Mouse (Mus musculus) brown adipose tissue, adult 24 weeks (tissue): ENCODE measurements at regions not wholly inside any gene's neighbourhood (a gene's known extent, or its start where the extent isn't known, plus 50 kb on each side); places are given as distances from the start of the nearest gene placed in this dataset.
A peak's percentile ranks its signal among the peaks of the same experiment; 100 is the strongest.

Experiments used
- H3K27ac ChIP-seq: fragments of 200-500 bp; replicated peaks from 2 replicates; pipeline ENCODE4 v1.5.1; 2012; ENCODE audit warnings: low read depth, mild to moderate bottlenecking, low read length
- H3K4me1 ChIP-seq: fragments of 200-500 bp; 2 replicates; pipeline ENCODE4 v1.6.1; 2012; ENCODE audit warnings: low read length, mixed read lengths; ENCODE audit not compliant: control insufficient read depth, insufficient read depth, insufficient read length
- H3K4me3 ChIP-seq: fragments of 200-500 bp; 2 replicates; pipeline ENCODE4 v1.5.1; 2012; ENCODE audit warnings: low read depth, mild to moderate bottlenecking, low read length, moderate library complexity; ENCODE audit not compliant: insufficient read depth

GRCm38 (mm10) chr2:61159761-61160160, 196.8 kb upstream of the Rbms1 start:
- no peaks in the 10 kb centered on the region for H3K4me1 ChIP-seq
- H3K4me3 ChIP-seq, result no peak overlapping the region
- H3K27ac ChIP-seq, result no peak overlapping the region

- H3K27ac ChIP-seq, result peak overlapping the region; percentile 88
- H3K4me1 ChIP-seq, result peaks cover 10% of the 10 kb centered on the region
- peak overlapping the region; percentile 46 for H3K4me3 ChIP-seq
Measured at GRCm38 (mm10) chr2:61138998-61139631, 176.1 kb upstream of the Rbms1 start.

DNA sequence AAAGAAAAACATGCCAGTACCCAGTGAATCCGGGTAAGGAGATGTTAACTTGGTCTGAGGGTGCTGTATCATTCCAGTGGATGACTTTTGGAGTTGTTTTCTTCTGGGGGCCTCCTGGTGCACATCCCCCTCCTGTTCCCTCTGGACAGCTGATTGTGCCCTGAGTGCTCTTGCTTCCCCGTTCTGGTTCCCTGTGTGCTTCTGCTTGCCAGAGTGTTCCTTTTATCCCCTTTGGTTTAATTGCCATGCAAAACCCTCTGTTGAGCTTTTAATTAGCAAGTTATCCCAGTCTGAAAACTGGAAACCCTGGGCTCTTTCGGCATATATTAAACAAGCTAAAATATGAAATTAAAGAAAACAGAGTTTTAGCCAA, 175.6 kb upstream of the Rbms1 start:
- peaks cover 10% of the 10 kb centered on the region for H3K4me1 ChIP-seq
- H3K27ac ChIP-seq, result peak overlapping the region; percentile 85
- H3K4me3 ChIP-seq, result peak overlapping the region; percentile 46; the same call in 1 of the 2 replicates

- Histone ChIP-seq H3K27ac (no peak overlapping the region), H3K4me3 (no peak overlapping the region), H3K4me1 (peaks cover 10% of the 10 kb centered on the region)
Measured at GRCm38 (mm10) chr2:61137378-61137777, 174.4 kb upstream of the Rbms1 start.

GRCm38 (mm10) chr2:61136926-61137325, 173.9 kb upstream of the Rbms1 start:
- peaks cover 10% of the 10 kb centered on the region for H3K4me1 ChIP-seq
- no peak overlapping the region for H3K4me3 ChIP-seq
- H3K27ac ChIP-seq, result no peak overlapping the region

GRCm38 (mm10) chr2:61123046-61123806, 160.2 kb upstream of the Rbms1 start:
- Histone ChIP-seq H3K4me3 (no peak overlapping the region), H3K4me1 (no peaks in the 10 kb centered on the region), H3K27ac (no peak overlapping the region)

- no peaks in the 10 kb centered on the region for H3K4me1 ChIP-seq
- no peak overlapping the region for H3K4me3 ChIP-seq
- no peak overlapping the region for H3K27ac ChIP-seq
Measured at GRCm38 (mm10) chr2:61121281-61121680, 158.3 kb upstream of the Rbms1 start.

DNA sequence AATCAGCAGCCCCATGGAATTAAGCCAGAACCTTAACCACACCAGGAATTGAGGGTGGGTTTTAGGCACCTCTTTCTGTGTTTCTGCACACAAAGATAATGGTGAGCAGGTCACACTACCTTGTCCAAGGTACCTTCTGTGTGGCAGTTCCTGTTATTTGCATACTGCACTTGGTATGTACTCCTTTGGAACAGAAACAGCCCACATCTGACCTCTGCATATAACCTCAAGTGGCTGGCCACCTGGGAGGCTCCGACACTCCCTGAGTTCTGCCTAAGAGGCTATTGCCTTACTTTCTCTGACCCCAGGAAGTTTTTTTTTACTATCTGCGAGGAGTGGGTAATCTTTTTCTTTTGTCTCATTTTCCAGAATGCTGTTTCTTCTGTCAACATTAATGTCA, 151.6 kb upstream of the Rbms1 start:
- no peak overlapping the region for H3K27ac ChIP-seq
- no peak overlapping the region for H3K4me3 ChIP-seq
- H3K4me1 ChIP-seq, result peaks cover 5% of the 10 kb centered on the region

DNA sequence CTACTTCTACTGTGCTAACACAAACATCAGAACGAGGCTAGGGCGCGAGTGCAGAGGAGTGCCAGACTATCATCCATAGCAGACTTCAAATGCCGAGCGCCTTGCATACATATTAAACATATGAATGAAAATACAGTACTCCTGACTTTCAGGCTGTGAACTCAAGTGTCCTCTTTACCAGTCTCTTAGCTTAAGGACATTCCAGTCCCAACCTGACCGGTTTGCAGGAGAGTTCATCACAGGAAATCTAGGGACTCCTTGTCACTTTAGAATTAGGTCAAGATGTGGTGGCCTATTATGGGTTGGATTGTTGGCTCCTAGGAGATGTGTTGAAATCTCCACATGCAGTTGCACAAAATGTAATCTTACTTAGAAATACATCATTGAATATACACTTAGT, 150.9 kb upstream of the Rbms1 start:
- peaks cover 5% of the 10 kb centered on the region for H3K4me1 ChIP-seq
- H3K27ac ChIP-seq, result no peak overlapping the region
- H3K4me3 ChIP-seq, result no peak overlapping the region

DNA sequence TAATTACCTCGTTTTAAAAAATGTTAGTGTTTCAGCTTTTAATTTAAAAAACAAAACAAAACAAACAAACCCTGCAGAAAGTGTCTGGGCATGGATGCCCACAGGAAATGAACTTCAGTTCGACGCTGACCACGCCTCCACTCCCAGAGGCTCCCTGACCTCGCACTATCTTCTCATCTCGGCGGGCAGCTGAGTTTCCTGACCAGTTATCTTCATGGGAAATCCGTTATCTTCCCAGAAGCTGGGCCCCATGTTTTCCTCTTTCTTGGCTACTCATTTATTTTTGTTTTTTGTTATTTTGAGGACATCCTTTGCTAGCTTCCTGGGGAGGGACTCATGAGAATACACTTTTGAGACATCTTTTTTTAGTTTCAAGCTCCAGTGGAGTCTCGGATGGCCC, 147.6 kb upstream of the Rbms1 start:
- Histone ChIP-seq H3K4me1 (peaks cover 5% of the 10 kb centered on the region), H3K4me3 (no peak overlapping the region), H3K27ac (no peak overlapping the region)

- H3K4me3 ChIP-seq, result no peak overlapping the region
- no peak overlapping the region for H3K27ac ChIP-seq
- H3K4me1 ChIP-seq, result peaks cover 5% of the 10 kb centered on the region
Measured at GRCm38 (mm10) chr2:61109564-61109963, 146.6 kb upstream of the Rbms1 start.

DNA sequence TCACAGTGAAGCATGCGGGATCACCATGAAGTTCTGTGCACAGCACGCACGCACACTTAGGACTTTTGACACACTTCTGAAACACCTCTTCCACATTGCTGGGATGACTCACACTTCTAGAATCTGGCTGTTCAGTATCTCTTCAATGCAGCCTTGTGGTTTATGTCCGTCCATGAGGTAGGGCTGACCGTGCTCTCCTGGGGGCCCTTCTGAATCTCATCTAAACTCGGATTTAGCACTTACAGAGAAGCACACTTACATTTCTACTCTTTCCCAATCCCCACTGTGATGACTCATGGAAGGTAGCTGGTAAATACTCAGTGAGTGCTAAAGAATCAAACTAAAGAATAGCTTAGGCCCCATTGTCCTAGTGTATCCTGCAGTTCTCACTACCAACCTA, 142.2 kb upstream of the Rbms1 start:
- H3K27ac ChIP-seq, result no peak overlapping the region
- no peak overlapping the region for H3K4me3 ChIP-seq
- H3K4me1 ChIP-seq, result no peaks in the 10 kb centered on the region

GRCm38 (mm10) chr2:61100854-61101253, 137.9 kb upstream of the Rbms1 start:
- H3K4me1 ChIP-seq, result no peaks in the 10 kb centered on the region
- no peak overlapping the region for H3K27ac ChIP-seq
- H3K4me3 ChIP-seq, result no peak overlapping the region

DNA sequence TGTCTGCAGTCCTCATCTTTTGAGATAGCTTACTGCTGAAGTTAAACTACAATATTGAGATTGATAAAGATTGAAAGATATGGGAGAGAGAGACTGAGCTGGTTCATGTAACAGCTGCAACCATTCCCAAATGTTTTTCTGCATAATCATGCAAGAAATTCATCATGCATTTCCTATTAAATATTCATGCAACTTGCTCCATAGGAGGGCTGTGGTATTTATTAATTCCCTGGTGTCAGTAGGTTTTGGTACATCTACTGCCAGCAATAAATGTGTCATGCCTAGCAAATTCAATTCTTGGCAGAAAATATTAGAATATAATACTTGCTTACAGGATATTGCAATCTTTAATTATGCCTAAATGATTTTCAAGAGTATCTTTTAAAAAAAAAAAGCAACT, 125.5 kb upstream of the Rbms1 start:
- Histone ChIP-seq H3K4me1 (no peaks in the 10 kb centered on the region), H3K4me3 (no peak overlapping the region), H3K27ac (no peak overlapping the region)

DNA sequence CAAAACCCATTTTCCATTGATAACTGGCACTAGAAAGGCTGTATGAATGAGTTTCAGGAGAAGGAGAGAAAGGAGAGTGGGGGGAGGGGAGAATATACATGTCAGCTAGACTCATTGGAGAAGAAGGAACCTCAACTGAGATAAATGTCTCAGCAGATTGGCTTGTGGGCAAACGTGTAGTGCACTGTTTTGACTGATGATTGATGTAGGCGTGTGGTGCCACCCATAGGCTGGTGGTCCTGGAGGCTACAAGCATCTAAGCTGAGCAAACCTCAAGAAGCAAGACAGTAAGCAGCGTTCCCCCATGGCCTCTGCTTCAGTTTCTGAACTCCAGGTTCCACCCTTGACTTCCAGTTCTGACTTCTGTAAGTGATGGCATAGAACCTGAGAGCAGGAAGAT, 121.8 kb upstream of the Rbms1 start:
- Histone ChIP-seq H3K4me1 (no peaks in the 10 kb centered on the region), H3K4me3 (no peak overlapping the region), H3K27ac (no peak overlapping the region)

DNA sequence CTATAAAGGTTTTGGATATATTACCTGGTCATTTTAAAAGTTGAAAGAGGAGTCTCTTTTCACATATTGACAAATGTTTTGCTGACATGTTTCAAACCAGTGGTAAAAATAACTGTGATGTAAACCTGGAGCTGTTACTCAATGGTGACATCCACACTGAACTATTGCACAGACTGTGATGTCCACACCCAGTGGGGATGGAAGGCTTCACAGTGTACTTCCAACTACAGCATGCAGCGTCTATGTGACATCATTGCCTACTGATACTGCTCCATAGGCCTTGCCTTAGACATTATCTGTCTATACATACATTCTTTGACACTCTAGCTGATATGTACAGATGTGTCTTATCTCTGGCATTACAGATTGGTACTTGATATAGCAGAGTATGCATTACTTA, 120.1 kb upstream of the Rbms1 start:
- Histone ChIP-seq H3K27ac (no peak overlapping the region), H3K4me3 (no peak overlapping the region), H3K4me1 (no peaks in the 10 kb centered on the region)
